Mouse (Mus musculus) liver, embryonic 14.5 days (tissue): ENCODE measurements around the gene Prkar2a.

Experiments used
- CTCF ChIP-seq: IDR thresholded peaks from 2 replicates; pipeline ENCODE4 v1.5.1; 2016; ENCODE audit warnings: antibody characterized with exemption, low read depth, control low read depth
- EP300 ChIP-seq: IDR thresholded peaks from 2 replicates; pipeline ENCODE4 v1.6.1; 2016; ENCODE audit warnings: antibody characterized with exemption, low read depth

GRCm38 (mm10) chr9:108781891-108782290, 92.8 kb downstream of the Prkar2a start:
- TF ChIP-seq CTCF (no peak), EP300 (no peak)
